Mouse (Mus musculus): ENCODE results near the gene Hist1h3g.

GRCm38 (mm10) chr13:23537006-23537710 lies 1.9 kb downstream of the Hist1h3g start:
- no peak for TF ChIP-seq FOSL1 (IDR thresholded peaks at IDR 0.05; ENCODE audit: insufficient read depth, low read length, poor library complexity, severe bottlenecking)
- TF ChIP-seq CTCF (IDR thresholded peaks at IDR 0.05; ENCODE audit: control insufficient read depth, insufficient read depth, insufficient read length), result no peak
- no peak for TF ChIP-seq CEBPB (IDR thresholded peaks at IDR 0.05; ENCODE audit: low read depth)
- no peak for TF ChIP-seq MYOD1 (IDR thresholded peaks at IDR 0.05; ENCODE audit: control insufficient read depth, insufficient read length, low read depth)
- TF ChIP-seq MYOG (IDR thresholded peaks at IDR 0.05; ENCODE audit: control insufficient read depth, extremely low read depth, insufficient read length), result no peak
- TF ChIP-seq MAX (IDR thresholded peaks at IDR 0.05), result no peak
- TF ChIP-seq USF1 (IDR thresholded peaks at IDR 0.05; ENCODE audit: low read depth), result no peak

All from C2C12 (cell line).